Mouse (Mus musculus): ENCODE measurements around the gene Eif1ad. TPM values are rescaled to one million over a fixed set of nuclear protein-coding genes. Genes with fewer than 3 reads are reported as not detected.

Eif1ad gene
- polyA plus RNA-seq (2015; fragmentation: Nextera tagmentation; extraction: Ambion mirVana) = 45.8 and 52.1 TPM in 2 replicates

DNA sequence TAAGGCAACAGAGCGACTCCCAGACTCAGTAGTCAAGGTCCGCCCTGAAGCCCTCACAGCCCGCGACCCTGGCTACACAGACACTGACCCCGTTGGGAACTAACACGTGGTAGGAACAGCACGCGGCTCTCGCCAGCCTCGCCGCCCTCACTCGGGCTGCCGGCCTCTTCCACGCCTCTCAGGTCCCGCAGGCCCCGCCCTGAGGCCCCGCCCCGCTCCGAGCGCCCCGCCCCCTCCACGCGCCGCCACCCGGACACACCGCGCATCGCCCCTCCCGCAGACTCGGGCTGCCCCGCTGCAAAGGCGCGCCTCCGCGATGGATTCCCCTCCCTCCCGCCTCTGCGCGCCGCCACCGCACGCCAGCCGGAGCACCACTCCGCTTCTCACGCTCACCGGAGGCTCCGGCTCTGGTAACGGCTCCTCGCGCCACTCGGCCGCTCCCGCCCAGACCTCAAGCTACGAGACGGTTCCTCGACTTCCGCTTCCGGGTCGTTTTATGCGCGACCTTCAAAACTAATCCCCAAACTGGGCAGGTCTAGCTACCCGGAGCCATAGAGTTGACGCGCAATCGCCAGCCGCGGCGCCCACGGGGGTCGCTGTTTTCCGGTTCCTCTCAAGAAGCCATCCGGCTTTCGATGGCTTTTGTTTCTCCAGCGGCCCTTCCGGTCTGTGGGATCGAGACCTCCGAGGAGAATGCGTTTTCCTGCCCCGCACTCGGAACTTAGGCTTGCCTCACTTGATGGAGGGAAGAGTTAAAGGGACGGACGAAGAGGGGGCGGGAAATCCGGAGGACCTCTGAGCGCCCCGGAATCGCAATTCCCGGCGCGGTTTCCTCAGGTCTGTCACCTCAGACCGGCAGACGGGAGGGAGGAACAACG lies at the start of gene Eif1ad:
Gene Eif1ad (plus strand): TSS at position 567 of the 878 bp plus-strand sequence.
- H3K4me2 ChIP-seq (ENCODE audit: low read depth, low read length) = peak within 1 kb of the TSS; percentile 80

DNA sequence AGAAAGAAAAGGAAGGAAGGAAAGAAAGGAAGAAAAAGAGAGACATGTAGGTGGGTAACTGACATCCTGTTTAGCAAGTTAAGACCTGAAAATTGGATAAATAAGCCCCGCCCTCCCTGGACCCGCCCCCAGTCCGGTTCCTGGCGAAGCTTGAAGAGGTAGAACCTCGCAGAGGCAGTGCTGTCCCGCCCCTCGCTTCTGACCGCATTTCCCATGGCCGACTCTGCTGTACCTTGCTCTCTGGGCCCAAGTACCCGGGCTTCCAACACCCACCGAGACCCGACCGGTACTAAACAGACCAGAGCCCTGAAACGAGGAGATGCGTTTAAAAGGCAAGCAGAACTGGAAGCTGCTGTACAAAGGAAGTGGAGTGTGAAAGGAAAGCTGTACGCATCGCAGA lies 42.7 kb upstream of the Eif1ad start:
- ATAC-seq (ENCODE audit: insufficient read depth, low FRiP score) = no peak
- H3K4me2 ChIP-seq (ENCODE audit: low read depth, low read length) = peak overlapping the region; percentile 14; the same call in 1 of the 2 replicates
- WGBS = 48% methylated on average over 17 of the region's 17 CpGs
- no peaks in the 10 kb centered on the region for H3K9me3 ChIP-seq (replicated peaks; ENCODE audit: control insufficient read depth, low read length)
- no peaks in the 10 kb centered on the region for H3K27me3 ChIP-seq (ENCODE audit: control insufficient read depth, insufficient read depth, low read length)
- H3K9ac ChIP-seq (ENCODE audit: low read length) = peak overlapping the region; percentile 38; the same call in 1 of the 2 replicates
- H3K4me1 ChIP-seq (ENCODE audit: control insufficient read depth, insufficient read depth, low read length) = no peaks in the 10 kb centered on the region
- H3K4me3 ChIP-seq (replicated peaks; ENCODE audit: low read length) = no peak overlapping the region
- H3K27ac ChIP-seq (ENCODE audit: low read length) = no peak overlapping the region
- H3K36me3 ChIP-seq (ENCODE audit: control insufficient read depth, insufficient read depth, low read length) = no peaks in the 10 kb centered on the region

More for the DNA sequence above, at the start of gene Eif1ad:
- peaks cover 16% of the 10 kb centered on the region for H3K4me1 ChIP-seq (ENCODE audit: control insufficient read depth, insufficient read depth, low read length)
- ATAC-seq (ENCODE audit: insufficient read depth, low FRiP score) = peak; percentile 95
- peaks cover 7% of the 10 kb centered on the region for H3K36me3 ChIP-seq (ENCODE audit: control insufficient read depth, insufficient read depth, low read length)
- peak within 1 kb of the TSS; percentile 90 for H3K9ac ChIP-seq (ENCODE audit: low read length)
- under 1% methylated on average over 91 of the region's 92 CpGs for WGBS
- no peaks in the 10 kb centered on the region for H3K27me3 ChIP-seq (ENCODE audit: control insufficient read depth, insufficient read depth, low read length)
- H3K9me3 ChIP-seq (replicated peaks; ENCODE audit: control insufficient read depth, low read length) = no peaks in the 10 kb centered on the region
- H3K4me3 ChIP-seq (replicated peaks; ENCODE audit: low read length) = peak within 1 kb of the TSS; percentile 70
- peak within 1 kb of the TSS; percentile 96 for H3K27ac ChIP-seq (ENCODE audit: low read length)

GRCm38 (mm10) chr19:5327970-5328369 lies 38.6 kb upstream of the Eif1ad start:
- no peaks in the 10 kb centered on the region for H3K27me3 ChIP-seq (ENCODE audit: control insufficient read depth, insufficient read depth, low read length)
- ATAC-seq (ENCODE audit: insufficient read depth, low FRiP score) = peak; percentile 33; the same call in 1 of the 2 replicates
- no peaks in the 10 kb centered on the region for H3K9me3 ChIP-seq (replicated peaks; ENCODE audit: control insufficient read depth, low read length)
- H3K4me2 ChIP-seq (ENCODE audit: low read depth, low read length) = peak overlapping the region; percentile 10; the same call in 1 of the 2 replicates
- H3K4me1 ChIP-seq (ENCODE audit: control insufficient read depth, insufficient read depth, low read length) = no peaks in the 10 kb centered on the region
- no peaks in the 10 kb centered on the region for H3K36me3 ChIP-seq (ENCODE audit: control insufficient read depth, insufficient read depth, low read length)
- H3K4me3 ChIP-seq (replicated peaks; ENCODE audit: low read length) = no peak overlapping the region
- 64% methylated on average over 19 of the region's 19 CpGs for WGBS
- H3K27ac ChIP-seq (ENCODE audit: low read length) = no peak overlapping the region
- H3K9ac ChIP-seq (ENCODE audit: low read length) = no peak overlapping the region

GRCm38 (mm10) chr19:5334741-5335140 lies 31.8 kb upstream of the Eif1ad start:
- no peak overlapping the region for H3K9ac ChIP-seq (ENCODE audit: low read length)
- H3K36me3 ChIP-seq (ENCODE audit: control insufficient read depth, insufficient read depth, low read length) = no peaks in the 10 kb centered on the region
- H3K4me3 ChIP-seq (replicated peaks; ENCODE audit: low read length) = no peak overlapping the region
- no peaks in the 10 kb centered on the region for H3K4me1 ChIP-seq (ENCODE audit: control insufficient read depth, insufficient read depth, low read length)
- H3K9me3 ChIP-seq (replicated peaks; ENCODE audit: control insufficient read depth, low read length) = no peaks in the 10 kb centered on the region
- whole genome bisulfite sequencing = 66% methylated on average over 5 of the region's 5 CpGs
- no peak overlapping the region for H3K27ac ChIP-seq (ENCODE audit: low read length)
- H3K4me2 ChIP-seq (ENCODE audit: low read depth, low read length) = no peak overlapping the region
- no peak; the same call in 1 of the 2 replicates for ATAC-seq (ENCODE audit: insufficient read depth, low FRiP score)
- no peaks in the 10 kb centered on the region for H3K27me3 ChIP-seq (ENCODE audit: control insufficient read depth, insufficient read depth, low read length)

- Histone ChIP-seq H3K4me1 (ENCODE audit: control insufficient read depth, insufficient read depth, low read length) (no peaks in the 10 kb centered on the region), H3K9ac (ENCODE audit: low read length) (no peak within 1 kb of the TSS), H3K9me3 (replicated peaks; ENCODE audit: control insufficient read depth, low read length) (no peaks in the 10 kb centered on the region), H3K36me3 (ENCODE audit: control insufficient read depth, insufficient read depth, low read length) (no peaks in the 10 kb centered on the region), H3K27me3 (ENCODE audit: control insufficient read depth, insufficient read depth, low read length) (no peaks in the 10 kb centered on the region), H3K4me3 (replicated peaks; ENCODE audit: low read length) (no peak within 1 kb of the TSS), H3K27ac (ENCODE audit: low read length) (no peak within 1 kb of the TSS), H3K4me2 (ENCODE audit: low read depth, low read length) (no peak within 1 kb of the TSS)
- ATAC-seq (ENCODE audit: insufficient read depth, low FRiP score) = no peak
- 85% methylated on average over 6 of the region's 6 CpGs for WGBS
These were observed 31.1 kb upstream of the Eif1ad start, which contains the start of gene Catsper1 for GRCm38 (mm10) chr19:5335441-5335840. Gene Catsper1 (plus strand): TSS chr19:5335741.

DNA sequence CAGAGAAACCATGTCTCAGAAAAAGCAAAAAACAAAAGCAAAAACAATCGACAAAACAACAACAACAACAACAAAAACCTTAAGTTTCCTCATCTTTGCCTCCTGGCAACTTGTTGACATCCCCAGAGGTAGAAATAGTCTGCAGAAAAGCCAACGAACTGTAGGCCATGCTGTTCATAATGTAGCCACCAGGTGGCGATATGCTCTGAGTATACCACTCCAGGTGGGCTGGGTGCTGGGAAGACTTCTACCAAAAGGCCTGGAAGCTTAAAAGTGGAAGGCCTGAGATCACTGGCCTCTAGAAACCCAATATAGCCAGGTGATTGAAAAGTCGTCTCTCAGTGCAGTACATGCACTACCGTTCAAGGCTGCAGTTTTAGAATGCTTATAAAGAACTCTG lies 28.6 kb upstream of the Eif1ad start:
- H3K36me3 ChIP-seq (ENCODE audit: control insufficient read depth, insufficient read depth, low read length) = no peaks in the 10 kb centered on the region
- H3K4me1 ChIP-seq (ENCODE audit: control insufficient read depth, insufficient read depth, low read length) = no peaks in the 10 kb centered on the region
- H3K27me3 ChIP-seq (ENCODE audit: control insufficient read depth, insufficient read depth, low read length) = no peaks in the 10 kb centered on the region
- no peak overlapping the region for H3K4me2 ChIP-seq (ENCODE audit: low read depth, low read length)
- ATAC-seq (ENCODE audit: insufficient read depth, low FRiP score) = no peak
- no peak overlapping the region for H3K4me3 ChIP-seq (replicated peaks; ENCODE audit: low read length)
- no peak overlapping the region for H3K9ac ChIP-seq (ENCODE audit: low read length)
- 17% methylated on average over 5 of the region's 5 CpGs for WGBS
- no peaks in the 10 kb centered on the region for H3K9me3 ChIP-seq (replicated peaks; ENCODE audit: control insufficient read depth, low read length)
- no peak overlapping the region for H3K27ac ChIP-seq (ENCODE audit: low read length)

DNA sequence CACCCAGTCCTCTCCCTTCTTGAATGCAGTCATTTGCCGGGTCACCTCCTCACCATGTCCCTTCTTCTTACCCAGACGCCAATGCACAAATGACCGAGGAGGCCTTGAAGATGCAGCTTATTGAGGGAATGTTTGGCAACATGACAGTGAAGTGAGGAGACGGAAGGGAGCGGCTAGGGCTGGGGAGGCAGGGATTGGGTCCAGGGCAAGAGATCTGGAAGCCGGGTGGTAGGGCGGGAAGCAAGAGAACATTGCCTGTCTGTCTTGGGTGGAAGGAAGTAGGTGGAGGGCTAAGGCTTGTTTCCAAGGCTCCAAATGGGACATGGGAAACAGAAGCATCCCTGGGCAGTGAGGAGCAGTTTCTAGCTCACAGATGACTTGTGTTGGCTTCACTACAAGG lies 25.2 kb upstream of the Eif1ad start:
- Histone ChIP-seq H3K36me3 (ENCODE audit: control insufficient read depth, insufficient read depth, low read length) (no peaks in the 10 kb centered on the region), H3K4me1 (ENCODE audit: control insufficient read depth, insufficient read depth, low read length) (no peaks in the 10 kb centered on the region), H3K9me3 (replicated peaks; ENCODE audit: control insufficient read depth, low read length) (no peaks in the 10 kb centered on the region), H3K27me3 (ENCODE audit: control insufficient read depth, insufficient read depth, low read length) (no peaks in the 10 kb centered on the region), H3K4me3 (replicated peaks; ENCODE audit: low read length) (no peak overlapping the region), H3K27ac (ENCODE audit: low read length) (no peak overlapping the region), H3K9ac (ENCODE audit: low read length) (no peak overlapping the region), H3K4me2 (ENCODE audit: low read depth, low read length) (no peak overlapping the region)
- WGBS = 92% methylated on average over 7 of the region's 7 CpGs
- no peak for ATAC-seq (ENCODE audit: insufficient read depth, low FRiP score)

DNA sequence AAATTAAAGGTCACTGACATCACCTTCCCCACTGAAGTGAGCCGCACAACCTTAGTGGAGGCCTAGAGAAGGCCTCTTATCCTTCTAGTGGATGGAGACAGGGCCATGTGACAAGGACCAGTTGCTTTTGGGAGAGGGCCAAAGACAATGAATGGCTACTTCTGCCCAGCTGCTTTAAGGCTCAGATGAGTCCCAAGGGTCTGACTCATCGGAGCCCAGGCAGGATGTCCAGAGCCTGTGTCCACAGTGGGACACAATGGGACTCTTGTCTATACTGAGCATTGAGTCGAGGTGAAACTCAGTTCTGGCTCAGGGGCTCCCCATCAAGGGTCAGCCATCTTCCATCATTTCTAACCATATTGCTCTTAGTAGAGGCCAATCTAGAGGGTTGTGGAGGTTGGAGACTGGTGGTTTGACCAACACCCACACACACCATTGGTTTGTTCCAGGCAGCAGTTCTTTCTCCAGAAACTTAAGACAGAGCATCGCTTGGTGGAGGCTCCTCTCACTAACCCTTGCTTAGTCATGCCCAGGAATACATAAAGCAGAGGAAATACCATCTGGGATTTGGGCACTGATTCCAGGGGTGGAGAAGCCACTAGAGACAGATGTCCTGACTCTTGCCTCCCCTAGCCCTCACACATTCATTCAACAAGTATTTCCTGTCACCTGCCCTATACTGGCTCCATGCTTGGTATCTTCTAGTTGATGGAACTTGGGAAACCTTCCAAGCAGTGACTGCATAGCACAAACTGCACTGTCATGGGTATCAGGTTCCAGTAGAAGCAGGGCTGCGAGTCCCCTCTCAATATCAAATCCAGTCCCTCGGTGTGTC lies 21.0 kb upstream of the Eif1ad start:
- H3K27ac ChIP-seq (ENCODE audit: low read length) = no peak overlapping the region
- H3K4me2 ChIP-seq (ENCODE audit: low read depth, low read length) = no peak overlapping the region
- H3K9me3 ChIP-seq (replicated peaks; ENCODE audit: control insufficient read depth, low read length) = no peaks in the 10 kb centered on the region
- H3K4me1 ChIP-seq (ENCODE audit: control insufficient read depth, insufficient read depth, low read length) = no peaks in the 10 kb centered on the region
- no peaks in the 10 kb centered on the region for H3K36me3 ChIP-seq (ENCODE audit: control insufficient read depth, insufficient read depth, low read length)
- no peak for ATAC-seq (ENCODE audit: insufficient read depth, low FRiP score)
- 71% methylated on average over 6 of the region's 6 CpGs for WGBS
- H3K27me3 ChIP-seq (ENCODE audit: control insufficient read depth, insufficient read depth, low read length) = no peaks in the 10 kb centered on the region
- no peak overlapping the region for H3K9ac ChIP-seq (ENCODE audit: low read length)
- no peak overlapping the region for H3K4me3 ChIP-seq (replicated peaks; ENCODE audit: low read length)

DNA sequence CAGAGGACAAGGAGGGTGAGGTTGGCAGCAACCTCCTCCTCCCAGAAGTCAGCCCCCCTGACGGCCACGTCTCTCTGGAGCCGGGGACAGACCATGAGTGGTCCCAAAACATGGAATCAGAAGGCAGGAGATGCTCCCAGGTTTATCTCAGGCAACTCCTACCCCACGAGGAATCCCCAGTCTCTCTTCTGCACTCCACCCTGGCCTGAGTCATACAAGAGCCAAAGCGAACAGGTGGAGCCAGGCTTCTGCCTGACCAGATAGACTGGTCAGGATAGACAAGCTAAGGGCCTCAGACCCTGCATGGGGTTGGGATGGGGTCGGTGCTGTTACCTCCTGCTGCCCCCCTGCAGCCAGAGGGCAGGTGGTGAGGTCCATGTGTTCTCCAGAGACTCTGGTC lies 18.5 kb upstream of the Eif1ad start:
- no peak overlapping the region for H3K9ac ChIP-seq (ENCODE audit: low read length)
- no peak overlapping the region for H3K27ac ChIP-seq (ENCODE audit: low read length)
- H3K4me2 ChIP-seq (ENCODE audit: low read depth, low read length) = no peak overlapping the region
- 72% methylated on average over 6 of the region's 6 CpGs for WGBS
- no peaks in the 10 kb centered on the region for H3K36me3 ChIP-seq (ENCODE audit: control insufficient read depth, insufficient read depth, low read length)
- no peaks in the 10 kb centered on the region for H3K4me1 ChIP-seq (ENCODE audit: control insufficient read depth, insufficient read depth, low read length)
- H3K4me3 ChIP-seq (replicated peaks; ENCODE audit: low read length) = no peak overlapping the region
- H3K27me3 ChIP-seq (ENCODE audit: control insufficient read depth, insufficient read depth, low read length) = no peaks in the 10 kb centered on the region
- no peaks in the 10 kb centered on the region for H3K9me3 ChIP-seq (replicated peaks; ENCODE audit: control insufficient read depth, low read length)
- ATAC-seq (ENCODE audit: insufficient read depth, low FRiP score) = no peak
